Mouse (Mus musculus) liver, embryonic 12.5 days (tissue): ENCODE results near the gene Gtpbp3. TPM values are rescaled to one million over a fixed set of nuclear protein-coding genes. Genes with fewer than 3 reads are reported as not detected.

Source experiments
- ATAC-seq: fragments of 200-750 bp; cut with Nextera tagmentation; 2 replicates; pipeline ENCODE4 v1.8.0; 2017; ENCODE audit warnings: moderate number of reproducible peaks, mild to moderate bottlenecking, moderate library complexity
- H3K27ac ChIP-seq: fragments of 300-500 bp; sonication (generic); 2 replicates; pipeline ENCODE4 v1.5.1; 2016; ENCODE audit warnings: mild to moderate bottlenecking
- H3K27me3 ChIP-seq: fragments of 300-500 bp; sonication (generic); replicated peaks from 2 replicates; pipeline ENCODE4 v1.6.1; 2016; ENCODE audit warnings: mild to moderate bottlenecking, moderate library complexity
- H3K36me3 ChIP-seq: fragments of 300-500 bp; sonication (generic); 2 replicates; pipeline ENCODE4 v1.6.1; 2016; ENCODE audit warnings: mild to moderate bottlenecking, moderate library complexity
- H3K4me1 ChIP-seq: fragments of 300-500 bp; sonication (generic); 2 replicates; pipeline ENCODE4 v1.6.1; 2016
- H3K4me2 ChIP-seq: fragments of 300-500 bp; sonication (generic); 2 replicates; pipeline ENCODE4 v1.6.1; 2016; ENCODE audit warnings: mild to moderate bottlenecking, moderate library complexity
- H3K4me3 ChIP-seq: fragments of 300-500 bp; sonication (generic); 2 replicates; pipeline ENCODE4 v1.5.1; 2016; ENCODE audit warnings: mild to moderate bottlenecking, moderate library complexity
- H3K9ac ChIP-seq: fragments of 300-500 bp; sonication (generic); 2 replicates; pipeline ENCODE4 v1.6.1; 2016; ENCODE audit warnings: mild to moderate bottlenecking, moderate library complexity
- H3K9me3 ChIP-seq: fragments of 300-500 bp; sonication (generic); replicated peaks from 2 replicates; pipeline ENCODE4 v1.6.1; 2016; ENCODE audit warnings: mild to moderate bottlenecking, moderate library complexity
- WGBS: fragments of 180-500 bp; shearing (Covaris S2); methylation state at CpG from one replicate; pipeline ENCODE4 v1.1.7; 2016; ENCODE audit not compliant: insufficient replicate concordance; 5-methylcytosine and 5-hydroxymethylcytosine counted together
- polyA plus RNA-seq: library from polyadenylated mRNA; unstranded; fragments of >200 nt; fragmentation: Nextera tagmentation; extraction: Ambion mirVana; gene quantifications from 2 replicates; pipeline ENCODE4 v1.2.1, GENCODE M21; 2016

Gtpbp3 gene
- polyA plus RNA-seq, 1 experiment from 2014 or later, result 9.6 TPM

GRCm38 (mm10) chr8:71485142-71486135 is 2.5 kb upstream of the Gtpbp3 start, which contains the start of gene Ano8:
Ano8 (minus strand) TSS chr8:71485963.
- peak; percentile 10; the same call in 1 of the 2 replicates for ATAC-seq
- Histone ChIP-seq H3K9ac (peak within 1 kb of the TSS; percentile 69), H3K4me2 (peak within 1 kb of the TSS; percentile 91), H3K4me3 (peak within 1 kb of the TSS; percentile 66), H3K27me3 (peaks cover 27% of the 10 kb centered on the region), H3K9me3 (no peaks in the 10 kb centered on the region), H3K36me3 (peaks cover 10% of the 10 kb centered on the region), H3K27ac (no peak within 1 kb of the TSS), H3K4me1 (peaks cover 53% of the 10 kb centered on the region)
- WGBS, result 6% methylated on average over 53 of the region's 58 CpGs

- WGBS, result 33% methylated on average over 7 of the region's 7 CpGs
- no peak overlapping the region for H3K27ac ChIP-seq
- no peak for ATAC-seq
- H3K4me2 ChIP-seq, result peak overlapping the region; percentile 91
- H3K9me3 ChIP-seq, result no peaks in the 10 kb centered on the region
- peaks cover 20% of the 10 kb centered on the region for H3K27me3 ChIP-seq
- H3K9ac ChIP-seq, result peak overlapping the region; percentile 69; the same call in 1 of the 2 replicates
- H3K4me3 ChIP-seq, result peak overlapping the region; percentile 66
- H3K4me1 ChIP-seq, result peaks cover 46% of the 10 kb centered on the region
- H3K36me3 ChIP-seq, result peaks cover 17% of the 10 kb centered on the region
Observed at GRCm38 (mm10) chr8:71486136-71486529, 1.8 kb upstream of the Gtpbp3 start.

- Histone ChIP-seq H3K4me3 (peak overlapping the region; percentile 85), H3K9me3 (no peaks in the 10 kb centered on the region), H3K4me2 (peak overlapping the region; percentile 100), H3K9ac (peak overlapping the region; percentile 84), H3K27ac (peak overlapping the region; percentile 82), H3K4me1 (peaks cover 48% of the 10 kb centered on the region), H3K27me3 (peaks cover 7% of the 10 kb centered on the region; the same call in 1 of the 2 replicates), H3K36me3 (peaks cover 37% of the 10 kb centered on the region)
- peak; percentile 85 for ATAC-seq
- WGBS, result under 1% methylated on average over 22 of the region's 22 CpGs
Observed at GRCm38 (mm10) chr8:71488454-71488853, 551 bp downstream of the Gtpbp3 start.

GRCm38 (mm10) chr8:71495039-71495438 is 7.1 kb downstream of the Gtpbp3 start:
- Histone ChIP-seq H3K27ac (no peak overlapping the region), H3K36me3 (peaks cover 46% of the 10 kb centered on the region), H3K4me3 (no peak overlapping the region), H3K27me3 (no peaks in the 10 kb centered on the region), H3K9ac (no peak overlapping the region), H3K4me2 (no peak overlapping the region), H3K4me1 (peaks cover 52% of the 10 kb centered on the region), H3K9me3 (no peaks in the 10 kb centered on the region)
- WGBS, result 30% methylated on average over 16 of the region's 16 CpGs
- peak; percentile 20; the same call in 1 of the 2 replicates for ATAC-seq

- H3K27me3 ChIP-seq, result no peaks in the 10 kb centered on the region
- H3K4me2 ChIP-seq, result no peak overlapping the region
- peaks cover 39% of the 10 kb centered on the region for H3K36me3 ChIP-seq
- H3K27ac ChIP-seq, result no peak overlapping the region
- no peak overlapping the region for H3K4me3 ChIP-seq
- H3K9me3 ChIP-seq, result no peaks in the 10 kb centered on the region
- H3K4me1 ChIP-seq, result peaks cover 54% of the 10 kb centered on the region
- 91% methylated on average over 5 of the region's 5 CpGs for WGBS
- ATAC-seq, result no peak
- no peak overlapping the region for H3K9ac ChIP-seq
Observed at GRCm38 (mm10) chr8:71495811-71496210, 7.9 kb downstream of the Gtpbp3 start.

- Histone ChIP-seq H3K4me3 (no peak overlapping the region), H3K9ac (no peak overlapping the region), H3K36me3 (peaks cover 32% of the 10 kb centered on the region), H3K27me3 (no peaks in the 10 kb centered on the region), H3K4me1 (peaks cover 54% of the 10 kb centered on the region), H3K9me3 (no peaks in the 10 kb centered on the region), H3K4me2 (no peak overlapping the region), H3K27ac (no peak overlapping the region)
- ATAC-seq, result no peak
- WGBS, result 51% methylated on average over 11 of the region's 11 CpGs
Observed at GRCm38 (mm10) chr8:71496481-71496880, 8.6 kb downstream of the Gtpbp3 start.

- Histone ChIP-seq H3K4me3 (no peak overlapping the region), H3K4me1 (peaks cover 54% of the 10 kb centered on the region), H3K9me3 (no peaks in the 10 kb centered on the region), H3K4me2 (no peak overlapping the region), H3K27ac (no peak overlapping the region), H3K36me3 (peaks cover 25% of the 10 kb centered on the region), H3K27me3 (0 out of 2 replicates have a peak, but pooled peaks cover 3% of the 10 kb centered on the region), H3K9ac (no peak overlapping the region)
- 75% methylated on average over 1 of the region's 1 CpGs for WGBS
- ATAC-seq, result no peak
Observed at GRCm38 (mm10) chr8:71497077-71497645, 9.3 kb downstream of the Gtpbp3 start.

GRCm38 (mm10) chr8:71497881-71498501 is 10.1 kb downstream of the Gtpbp3 start:
- H3K4me3 ChIP-seq, result no peak overlapping the region
- peaks cover 51% of the 10 kb centered on the region for H3K4me1 ChIP-seq
- 35% methylated on average over 15 of the region's 15 CpGs for WGBS
- no peaks in the 10 kb centered on the region for H3K9me3 ChIP-seq
- no peak overlapping the region for H3K4me2 ChIP-seq
- 0 out of 2 replicates have a peak, but pooled peaks cover 3% of the 10 kb centered on the region for H3K27me3 ChIP-seq
- H3K36me3 ChIP-seq, result peaks cover 17% of the 10 kb centered on the region
- H3K27ac ChIP-seq, result peak overlapping the region; percentile 54; the same call in 1 of the 2 replicates
- no peak overlapping the region for H3K9ac ChIP-seq
- no peak for ATAC-seq

GRCm38 (mm10) chr8:71498816-71499690 is 11.2 kb downstream of the Gtpbp3 start:
- no peak overlapping the region for H3K4me3 ChIP-seq
- H3K4me2 ChIP-seq, result 0 out of 2 replicates have a peak overlapping the region, but pooled peaks have one; percentile 8
- peaks cover 47% of the 10 kb centered on the region for H3K4me1 ChIP-seq
- H3K9me3 ChIP-seq, result no peaks in the 10 kb centered on the region
- ATAC-seq, result 0 out of 2 replicates have a peak, but pooled peaks have one; percentile 19
- peak overlapping the region; percentile 54; the same call in 1 of the 2 replicates for H3K27ac ChIP-seq
- no peak overlapping the region for H3K9ac ChIP-seq
- 40% methylated on average over 15 of the region's 16 CpGs for WGBS
- H3K36me3 ChIP-seq, result peaks cover 8% of the 10 kb centered on the region
- H3K27me3 ChIP-seq, result 0 out of 2 replicates have a peak, but pooled peaks cover 3% of the 10 kb centered on the region

GRCm38 (mm10) chr8:71504349-71504748 is 16.4 kb downstream of the Gtpbp3 start:
- no peak overlapping the region for H3K9ac ChIP-seq
- H3K4me1 ChIP-seq, result peaks cover 25% of the 10 kb centered on the region
- H3K9me3 ChIP-seq, result no peaks in the 10 kb centered on the region
- ATAC-seq, result no peak
- no peak overlapping the region for H3K4me3 ChIP-seq
- H3K27ac ChIP-seq, result no peak overlapping the region
- no peaks in the 10 kb centered on the region for H3K36me3 ChIP-seq
- WGBS, result 83% methylated on average over 4 of the region's 4 CpGs
- H3K4me2 ChIP-seq, result no peak overlapping the region
- peaks cover 46% of the 10 kb centered on the region for H3K27me3 ChIP-seq

- peaks cover 16% of the 10 kb centered on the region for H3K4me1 ChIP-seq
- H3K36me3 ChIP-seq, result no peaks in the 10 kb centered on the region
- WGBS, result 79% methylated on average over 4 of the region's 4 CpGs
- H3K4me3 ChIP-seq, result no peak overlapping the region
- H3K4me2 ChIP-seq, result no peak overlapping the region
- no peak overlapping the region for H3K27ac ChIP-seq
- no peaks in the 10 kb centered on the region for H3K9me3 ChIP-seq
- ATAC-seq, result no peak
- H3K27me3 ChIP-seq, result peaks cover 56% of the 10 kb centered on the region
- H3K9ac ChIP-seq, result no peak overlapping the region
Observed at GRCm38 (mm10) chr8:71505326-71505725, 17.4 kb downstream of the Gtpbp3 start.
